Mouse (Mus musculus) forebrain, embryonic 10.5 days (tissue): ENCODE results near the gene Nop58. TPM values are rescaled to one million over a fixed set of nuclear protein-coding genes. Genes with fewer than 3 reads are reported as not detected.
A peak's percentile ranks its signal among the peaks of the same experiment; 100 is the strongest.

Experiments
- DNase-seq: peaks from one replicate; pipeline ENCODE4 v3.0.0-alpha.2; 2017; ENCODE audit warnings: low spot score; ENCODE audit errors: extremely low spot score
- H3K27ac ChIP-seq: fragments of 300-500 bp; sonication (generic); 2 replicates; pipeline ENCODE4 v1.5.1; 2016; ENCODE audit warnings: mild to moderate bottlenecking
- H3K27me3 ChIP-seq: fragments of 300-500 bp; sonication (generic); 2 replicates; pipeline ENCODE4 v1.6.1; 2016; ENCODE audit warnings: mild to moderate bottlenecking; ENCODE audit not compliant: poor library complexity, severe bottlenecking
- H3K36me3 ChIP-seq: fragments of 300-500 bp; sonication (generic); replicated peaks from 2 replicates; pipeline ENCODE4 v1.6.1; 2016; ENCODE audit warnings: mild to moderate bottlenecking, moderate library complexity
- H3K4me1 ChIP-seq: fragments of 300-500 bp; sonication (generic); 2 replicates; pipeline ENCODE4 v1.6.1; 2016
- H3K4me3 ChIP-seq: fragments of 300-500 bp; sonication (generic); 2 replicates; pipeline ENCODE4 v1.5.1; 2016; ENCODE audit warnings: mild to moderate bottlenecking, moderate library complexity
- H3K9me3 ChIP-seq: fragments of 300-500 bp; sonication (generic); 2 replicates; pipeline ENCODE4 v1.6.1; 2016; ENCODE audit warnings: mild to moderate bottlenecking, moderate library complexity
- polyA plus RNA-seq: library from polyadenylated mRNA; unstranded; fragments of >200 nt; fragmentation: Nextera tagmentation; extraction: Ambion mirVana; gene quantifications from 2 replicates; pipeline ENCODE4 v1.2.1, GENCODE M21; 2016

The Nop58 gene
- polyA plus RNA-seq, 1 experiment from 2014 or later = 355 TPM

- Histone ChIP-seq H3K36me3 (peaks cover 23% of the 10 kb centered on the region), H3K27me3 (no peaks in the 10 kb centered on the region), H3K9me3 (no peaks in the 10 kb centered on the region), H3K27ac (no peak overlapping the region), H3K4me3 (peak overlapping the region; percentile 77), H3K4me1 (peaks cover 44% of the 10 kb centered on the region)
- no peak for DNase-seq
Observed at GRCm38 (mm10) chr1:59766626-59767025, 81.9 kb downstream of the Nop58 start.

Other genes with a start within 250 kb of the Nop58 start
- 9.4 and 9.6 TPM in 2 replicates for gene Fzd7, start 202.5 kb upstream of the Nop58 start, polyA plus RNA-seq
- 0.76 and 1.3 TPM in 2 replicates for gene Gm973, start 168.7 kb upstream of the Nop58 start, polyA plus RNA-seq
- 560 and 574 TPM in 2 replicates for gene Sumo1, start 14.1 kb upstream of the Nop58 start, polyA plus RNA-seq
- gene Bmpr2, start 78.4 kb downstream of the Nop58 start, polyA plus RNA-seq = 5.4 and 5.9 TPM in 2 replicates
- 9.1 TPM in 2 replicates for gene Fam117b, start 228.0 kb downstream of the Nop58 start, polyA plus RNA-seq